Mouse (Mus musculus) erythroid progenitor cell, adult 5-6 weeks (primary cell): Measurements from ENCODE around the gene S1pr2. TPM values are rescaled to one million over a fixed set of nuclear protein-coding genes. Genes with fewer than 3 reads are reported as not detected.
"Not testable (repeated sequence)": the region's sequence is repeated elsewhere in the genome, so short reads cannot be mapped to it uniquely, and the experiment has no call there.

Experiments
- ATAC-seq: replicated peaks from 2 replicates; pipeline ENCODE4 v1.8.0; 2016; ENCODE audit warnings: moderate number of reproducible peaks, mild to moderate bottlenecking, moderate TSS enrichment, inconsistent platforms; ENCODE audit not compliant: poor library complexity, low FRiP score, severe bottlenecking
- total RNA-seq, 2 experiments: library from RNA; stranded (forward) in 1 of 2; stranded (reverse) in 1 of 2; fragments of 150-400 nt in 1 of 2; fragments of 186-747, 209-891 nt in 1 of 2; gene quantifications; 2 replicates each; pipeline versions ENCODE4 v1.2.3 to v1.2.4; 2015 to 2017; ENCODE audit warnings: low replicate concordance in 2 of 2

S1pr2 gene
- total RNA-seq (2015; ENCODE audit: low replicate concordance): not detected in 2 replicates
- total RNA-seq (2017; ENCODE audit: low replicate concordance): under 0.01 and 0.39 TPM in 2 replicates

- 0 out of 2 replicates have a peak, but pooled peaks have one; percentile 44 for ATAC-seq
Observed at GRCm38 (mm10) chr9:20976216-20976960, at the start of gene S1pr2. Gene S1pr2 (minus strand): TSS chr9:20976781.

- no peak for ATAC-seq
Observed at GRCm38 (mm10) chr9:21025258-21025810, 48.8 kb upstream of the S1pr2 start.

GRCm38 (mm10) chr9:21022726-21023125, 46.1 kb upstream of the S1pr2 start:
- ATAC-seq: no peak

- ATAC-seq: no peak
Observed at GRCm38 (mm10) chr9:21022288-21022687, 45.7 kb upstream of the S1pr2 start.

- ATAC-seq: no peak
Observed at GRCm38 (mm10) chr9:21021363-21021762, 44.8 kb upstream of the S1pr2 start.

- no peak for ATAC-seq
Observed at GRCm38 (mm10) chr9:21018600-21018999, 42.0 kb upstream of the S1pr2 start.

- no peak for ATAC-seq
Observed at GRCm38 (mm10) chr9:21017177-21017575, 40.6 kb upstream of the S1pr2 start.

- ATAC-seq: no peak
Observed at GRCm38 (mm10) chr9:21016331-21017176, 40.0 kb upstream of the S1pr2 start.

- no peak for ATAC-seq
Observed at GRCm38 (mm10) chr9:21015571-21016130, 39.1 kb upstream of the S1pr2 start, which contains the start of gene Icam1. Gene Icam1 (plus strand): TSS chr9:21015985.

- ATAC-seq: no peak
Observed at GRCm38 (mm10) chr9:21014691-21015570, 38.4 kb upstream of the S1pr2 start.

GRCm38 (mm10) chr9:21012368-21012767, 35.8 kb upstream of the S1pr2 start:
- ATAC-seq: 0 out of 2 replicates have a peak, but pooled peaks have one; percentile 40

GRCm38 (mm10) chr9:21011846-21012312, 35.3 kb upstream of the S1pr2 start:
- no peak for ATAC-seq

GRCm38 (mm10) chr9:21010939-21011541, 34.5 kb upstream of the S1pr2 start:
- not testable (repeated sequence) for ATAC-seq

- no peak for ATAC-seq
Observed at GRCm38 (mm10) chr9:21010362-21010761, 33.8 kb upstream of the S1pr2 start.

GRCm38 (mm10) chr9:21008007-21008406, 31.4 kb upstream of the S1pr2 start:
- ATAC-seq: no peak; the same call in 1 of the 2 replicates

GRCm38 (mm10) chr9:21007313-21007952, 30.9 kb upstream of the S1pr2 start:
- ATAC-seq: no peak

- ATAC-seq: peak; percentile 89
Observed at GRCm38 (mm10) chr9:21002627-21003551, 26.3 kb upstream of the S1pr2 start, which contains the start of gene Mrpl4. Gene Mrpl4 (plus strand): TSS chr9:21002738.
